Mouse (Mus musculus) CH12.LX (cell line): ENCODE measurements around the gene Emc7. TPM values are rescaled to one million over a fixed set of nuclear protein-coding genes. Genes with fewer than 3 reads are reported as not detected.
A peak's percentile ranks its signal among the peaks of the same experiment; 100 is the strongest.

ENCODE experiments used
- DNase-seq: peaks from one replicate; pipeline ENCODE4 v3.0.0-alpha.2; 2013; ENCODE audit errors: extremely low read depth
- H3K27ac ChIP-seq: 2 replicates; pipeline ENCODE4 v1.5.1; 2012; ENCODE audit warnings: low read depth, mild to moderate bottlenecking, control low read depth, moderate library complexity; ENCODE audit not compliant: insufficient read depth
- H3K27me3 ChIP-seq: replicated peaks from 2 replicates; pipeline ENCODE3; 2012; ENCODE audit warnings: inconsistent platforms
- H3K36me3 ChIP-seq, 2 experiments: replicated peaks in 1 of 2; 2 replicates each; pipeline versions ENCODE3 to v1.6.1; 2012; ENCODE audit warnings: inconsistent platforms in 1 of 2, low read length in 1 of 2, mild to moderate bottlenecking in 1 of 2, mixed read lengths in 1 of 2, moderate library complexity in 1 of 2; ENCODE audit not compliant: control insufficient read depth in 1 of 2, insufficient read depth in 1 of 2
- H3K4me1 ChIP-seq, 2 experiments: 2 replicates each; pipeline ENCODE4 v1.6.1; 2012; ENCODE audit warnings: inconsistent platforms in 1 of 2, moderate library complexity in 1 of 2; ENCODE audit not compliant: insufficient read depth in 2 of 2, control insufficient read depth in 1 of 2
- H3K4me2 ChIP-seq: 2 replicates; pipeline ENCODE4 v1.6.1; 2012; ENCODE audit warnings: low read depth, mild to moderate bottlenecking, control low read depth; ENCODE audit not compliant: poor library complexity, insufficient read depth, severe bottlenecking
- H3K4me3 ChIP-seq, 3 experiments: fragments of 150-350 bp in 1 of 3; sonication (generic) in 1 of 3; replicated peaks in 1 of 3; 2 replicates each; pipeline versions ENCODE3 to v1.5.1; 2011 to 2012; ENCODE audit warnings: low read depth in 2 of 3, low read length in 2 of 3, mild to moderate bottlenecking in 2 of 3, moderate library complexity in 2 of 3, control low read depth in 1 of 3, improper control_type of control experiment in 1 of 3, inconsistent platforms in 1 of 3, mixed read lengths in 1 of 3; ENCODE audit not compliant: poor library complexity in 1 of 3
- H3K79me2 ChIP-seq: replicated peaks from 2 replicates; pipeline ENCODE4 v1.6.1; 2012; ENCODE audit warnings: mild to moderate bottlenecking, moderate library complexity; ENCODE audit not compliant: control insufficient read depth, poor library complexity, insufficient read depth, severe bottlenecking; ENCODE audit errors: extremely low read depth
- H3K9ac ChIP-seq: 2 replicates; pipeline ENCODE4 v1.6.1; 2012; ENCODE audit warnings: low read depth, mild to moderate bottlenecking, control low read depth, moderate library complexity; ENCODE audit not compliant: insufficient read depth
- H3K9me3 ChIP-seq: replicated peaks from 2 replicates; pipeline ENCODE3; 2012; ENCODE audit warnings: low read length, inconsistent platforms, mixed read lengths
- BHLHE40 ChIP-seq: IDR thresholded peaks from 2 replicates; pipeline ENCODE4 v1.6.1; 2011; ENCODE audit warnings: mild to moderate bottlenecking, low read depth, low read length, improper control_type of control experiment
- E2F4 ChIP-seq: IDR thresholded peaks from 2 replicates; pipeline ENCODE4 v1.6.1; 2011; ENCODE audit warnings: low read depth, low read length, improper control_type of control experiment; ENCODE audit not compliant: insufficient replicate concordance
- ELF1 ChIP-seq: IDR thresholded peaks from 2 replicates; pipeline ENCODE4 v1.6.1; 2014; ENCODE audit warnings: low read depth, mild to moderate bottlenecking, inconsistent platforms, low read length, improper control_type of control experiment
- EP300 ChIP-seq: IDR thresholded peaks from 2 replicates; pipeline ENCODE4 v1.6.1; 2011; ENCODE audit warnings: low read length, improper control_type of control experiment
- GABPA ChIP-seq: IDR thresholded peaks from 2 replicates; pipeline ENCODE4 v1.6.1; 2012; ENCODE audit warnings: low read depth, low read length, improper control_type of control experiment, inconsistent platforms; ENCODE audit not compliant: insufficient replicate concordance
- JUN ChIP-seq: IDR thresholded peaks from 2 replicates; pipeline ENCODE4 v1.6.1; 2011; ENCODE audit warnings: low read depth, mild to moderate bottlenecking, low read length, improper control_type of control experiment, moderate library complexity; ENCODE audit not compliant: insufficient read depth
- MAFK ChIP-seq: IDR thresholded peaks from 2 replicates; pipeline ENCODE4 v1.6.1; 2011; ENCODE audit warnings: low read length, improper control_type of control experiment; ENCODE audit not compliant: insufficient replicate concordance
- MEF2A ChIP-seq: IDR thresholded peaks from 2 replicates; pipeline ENCODE4 v1.6.1; 2014; ENCODE audit warnings: low read depth, mild to moderate bottlenecking, inconsistent platforms, low read length, improper control_type of control experiment, borderline replicate concordance
- MXI1 ChIP-seq: IDR thresholded peaks from 2 replicates; pipeline ENCODE4 v1.6.1; 2011; ENCODE audit warnings: mild to moderate bottlenecking, low read depth, low read length, improper control_type of control experiment
- PAX5 ChIP-seq: IDR thresholded peaks from 2 replicates; pipeline ENCODE4 v1.6.1; 2012; ENCODE audit warnings: low read length, inconsistent platforms, mixed read lengths
- POLR2A ChIP-seq: IDR thresholded peaks from 2 replicates; pipeline ENCODE4 v1.6.1; 2011; ENCODE audit warnings: low read depth, mild to moderate bottlenecking, improper control_type of control experiment, low read length
- POLR2AphosphoS2 ChIP-seq: IDR thresholded peaks from 2 replicates; pipeline ENCODE4 v1.6.1; 2011; ENCODE audit warnings: low read depth, low read length, improper control_type of control experiment
- RAD21 ChIP-seq: IDR thresholded peaks from 2 replicates; pipeline ENCODE4 v1.6.1; 2011; ENCODE audit warnings: low read depth, mild to moderate bottlenecking, low read length, improper control_type of control experiment, moderate library complexity
- RCOR1 ChIP-seq: conservative IDR thresholded peaks from 2 replicates; pipeline ENCODE4 v1.6.1; 2012; ENCODE audit warnings: low read depth, mild to moderate bottlenecking, inconsistent platforms, low read length, improper control_type of control experiment
- SIN3A ChIP-seq: IDR thresholded peaks from 2 replicates; pipeline ENCODE4 v1.6.1; 2012; ENCODE audit warnings: low read length, improper control_type of control experiment, inconsistent platforms
- SMC3 ChIP-seq: IDR thresholded peaks from 2 replicates; pipeline ENCODE4 v1.6.1; 2011; ENCODE audit warnings: low read depth, low read length, improper control_type of control experiment
- TBP ChIP-seq: conservative IDR thresholded peaks from 2 replicates; pipeline ENCODE4 v1.6.1; 2011; ENCODE audit warnings: low read depth, low read length, improper control_type of control experiment
- USF1 ChIP-seq: IDR thresholded peaks from 2 replicates; pipeline ENCODE4 v1.6.1; 2014; ENCODE audit warnings: low read depth, mild to moderate bottlenecking, inconsistent platforms, low read length, improper control_type of control experiment
- USF2 ChIP-seq: conservative IDR thresholded peaks from 2 replicates; pipeline ENCODE4 v1.6.1; 2011; ENCODE audit warnings: low read depth, low read length, improper control_type of control experiment
- ZMIZ1 ChIP-seq: IDR thresholded peaks from 2 replicates; pipeline ENCODE4 v1.6.1; 2012; ENCODE audit warnings: low read depth, mild to moderate bottlenecking, inconsistent platforms, low read length, improper control_type of control experiment
- ZNF384 ChIP-seq: IDR thresholded peaks from 2 replicates; pipeline ENCODE4 v1.6.1; 2012; ENCODE audit warnings: low read depth, low read length, improper control_type of control experiment, inconsistent platforms
- dilution Hi-C: fragments of 300-500 bp; cut with MboI; formaldehyde crosslinking; loops from 2 replicates; pipeline ENCODE4 v1.14.3; 2020; ENCODE audit warnings: low sequenced_read_pairs; ENCODE audit not compliant: extremely low pct_unique_long_range_greater_than_20kb, extremely low pct_ligation_motif_present
- in situ Hi-C: fragments of 300-500 bp; cut with MboI; formaldehyde crosslinking; loops from 3 replicates; pipeline ENCODE4 v1.14.3; 2019; ENCODE audit warnings: low sequenced_read_pairs, low pct_ligation_motif_present, low pct_unique_long_range_greater_than_20kb, mixed read lengths
- polyA plus RNA-seq: library from polyadenylated mRNA; unstranded; fragments of >175 nt; gene quantifications from 2 replicates; pipeline ENCODE4 v1.2.1, GENCODE M21; 2012; ENCODE audit warnings: low read depth; ENCODE audit not compliant: insufficient read length
- total RNA-seq, 2 experiments: library from RNA; depleted of rRNA; stranded (reverse); fragments of 300-350 nt in 1 of 2; fragments of >200 nt in 1 of 2; gene quantifications; 2 replicates each; pipeline ENCODE4 v1.2.3; 2012 to 2014

The Emc7 gene
- total and polyA plus RNA-seq, 3 experiments = 16.5 to 26.6 (median 25.6) TPM

GRCm38 (mm10) chr2:112437589-112437988 lies 17.2 kb upstream of the Emc7 start:
- no peak for DNase-seq
- Histone ChIP-seq H3K4me1 (peaks cover 2 to 29% of the 10 kb centered on the region in 2 experiments; a peak in 2 of 4 replicates), H3K9ac (no peak overlapping the region), H3K27ac (no peak overlapping the region), H3K27me3 (no peaks in the 10 kb centered on the region), H3K36me3 (no peaks in the 10 kb centered on the region), H3K79me2 (no peaks in the 10 kb centered on the region), H3K4me3 (no peak overlapping the region), H3K9me3 (no peaks in the 10 kb centered on the region), H3K4me2 (no peak overlapping the region)
- TF ChIP-seq EP300 (0 out of 2 replicates have a peak, but pooled peaks have one; percentile 23), JUN (no peak)
- dilution Hi-C loops = no loop called here
- in situ Hi-C loops = no loop called here

GRCm38 (mm10) chr2:112443491-112443890 lies 11.3 kb upstream of the Emc7 start:
- no peaks in the 10 kb centered on the region for H3K27me3 ChIP-seq
- no peak overlapping the region for H3K9ac ChIP-seq
- H3K27ac ChIP-seq = no peak overlapping the region
- in situ Hi-C loops = no loop called here
- H3K79me2 ChIP-seq = no peaks in the 10 kb centered on the region
- no peaks in the 10 kb centered on the region for H3K9me3 ChIP-seq
- no peak overlapping the region for H3K4me2 ChIP-seq
- TF ChIP-seq USF2 (no peak), SIN3A (no peak), POLR2AphosphoS2 (no peak), MXI1 (no peak), ELF1 (no peak), ZMIZ1 (no peak), MEF2A (no peak), ZNF384 (no peak), POLR2A (no peak), PAX5 (no peak), RAD21 (no peak), RCOR1 (no peak), USF1 (no peak), BHLHE40 (no peak), SMC3 (no peak), MAFK (no peak), GABPA (no peak), E2F4 (no peak), TBP (no peak)
- H3K36me3 ChIP-seq = no peaks in the 10 kb centered on the region
- DNase-seq = no peak
- no peak overlapping the region for H3K4me3 ChIP-seq
- peaks cover 3 to 5% of the 10 kb centered on the region in 2 experiments; a peak in 2 of 4 replicates for H3K4me1 ChIP-seq
- dilution Hi-C loops = no loop called here
